Mouse (Mus musculus): Measurements from ENCODE around the gene Slc25a48. TPM values are rescaled to one million over a fixed set of nuclear protein-coding genes. Genes with fewer than 3 reads are reported as not detected.

Gene Slc25a48
- total RNA-seq, 2 experiments from 2014 or later = not detected

DNA sequence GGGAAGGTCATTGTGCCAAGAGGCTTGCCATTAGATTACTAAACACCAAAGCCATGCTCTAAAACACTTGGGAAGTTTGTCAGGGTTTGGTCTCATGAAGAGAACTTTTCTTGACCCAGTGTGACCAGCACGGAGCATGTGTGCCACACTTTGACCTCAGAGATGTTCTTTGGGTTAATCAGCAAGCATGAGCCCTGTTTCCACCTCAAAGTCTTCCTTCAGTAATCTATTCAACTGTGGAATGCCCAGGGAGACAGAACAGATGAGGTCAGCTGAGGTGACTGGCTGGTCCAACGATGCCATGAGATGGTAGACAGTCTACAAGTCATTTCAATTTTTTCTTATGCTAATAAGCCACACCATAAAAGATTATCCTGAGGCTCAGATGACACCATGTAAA lies 71.6 kb downstream of the Slc25a48 start:
- DNase-seq = no peak

DNA sequence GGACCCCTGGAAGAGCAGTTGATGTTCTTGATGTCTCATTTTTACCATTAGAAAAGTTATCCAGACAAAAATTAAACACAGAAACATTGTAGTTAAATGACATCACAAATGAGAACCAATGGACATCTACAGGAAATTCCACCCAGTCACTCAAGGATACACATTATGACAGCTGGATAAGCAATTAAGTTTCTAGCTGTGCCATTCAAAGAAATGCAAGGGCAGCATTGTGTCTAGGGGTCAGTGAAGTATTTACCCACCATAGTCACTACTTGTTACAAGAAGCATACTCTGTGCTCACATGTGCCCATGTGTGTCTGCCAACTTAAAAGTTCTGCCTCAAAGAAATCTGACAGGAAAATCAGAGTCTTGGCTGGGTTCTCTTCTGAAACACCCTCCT lies 75.4 kb downstream of the Slc25a48 start:
- no peak for DNase-seq

DNA sequence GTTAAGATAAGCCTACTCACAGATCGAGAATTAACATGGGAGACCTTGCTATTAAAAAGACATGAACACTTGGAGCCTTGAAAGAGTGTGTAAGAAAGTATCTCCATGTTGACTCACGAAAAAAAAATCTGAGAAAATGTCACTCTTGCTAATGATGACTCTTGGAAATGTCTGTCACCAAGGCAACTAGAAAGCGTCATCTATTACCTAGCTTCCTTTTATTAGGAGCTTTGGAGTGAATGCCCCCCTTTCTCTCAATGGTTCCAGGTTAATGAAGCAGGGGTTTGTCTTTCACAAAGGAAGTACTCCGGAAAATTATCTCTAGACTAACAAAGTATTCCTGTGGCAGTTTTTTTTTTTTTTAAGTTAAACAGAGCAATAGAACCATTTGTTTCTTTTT lies 78.2 kb downstream of the Slc25a48 start:
- no peak for DNase-seq

DNA sequence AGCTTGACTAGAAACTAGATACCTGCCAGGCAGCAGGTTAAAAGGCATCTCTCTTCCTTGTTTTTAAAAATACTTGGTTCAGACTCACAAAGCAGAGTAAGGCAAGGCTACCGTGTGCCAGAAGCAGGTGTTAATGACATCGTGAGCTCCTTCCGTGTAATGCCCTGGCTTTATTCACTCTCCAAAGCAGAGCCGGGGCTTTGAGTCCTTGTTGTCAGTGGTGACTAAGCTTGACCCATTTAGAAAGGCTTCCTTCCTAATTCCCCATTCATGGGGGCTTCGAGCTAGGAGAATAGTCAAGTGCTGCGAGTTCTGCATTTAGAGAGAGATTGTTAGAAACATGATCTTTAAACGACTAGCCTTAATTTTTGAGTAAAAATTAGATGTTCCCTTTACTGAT lies 78.7 kb downstream of the Slc25a48 start:
- no peak for DNase-seq

DNA sequence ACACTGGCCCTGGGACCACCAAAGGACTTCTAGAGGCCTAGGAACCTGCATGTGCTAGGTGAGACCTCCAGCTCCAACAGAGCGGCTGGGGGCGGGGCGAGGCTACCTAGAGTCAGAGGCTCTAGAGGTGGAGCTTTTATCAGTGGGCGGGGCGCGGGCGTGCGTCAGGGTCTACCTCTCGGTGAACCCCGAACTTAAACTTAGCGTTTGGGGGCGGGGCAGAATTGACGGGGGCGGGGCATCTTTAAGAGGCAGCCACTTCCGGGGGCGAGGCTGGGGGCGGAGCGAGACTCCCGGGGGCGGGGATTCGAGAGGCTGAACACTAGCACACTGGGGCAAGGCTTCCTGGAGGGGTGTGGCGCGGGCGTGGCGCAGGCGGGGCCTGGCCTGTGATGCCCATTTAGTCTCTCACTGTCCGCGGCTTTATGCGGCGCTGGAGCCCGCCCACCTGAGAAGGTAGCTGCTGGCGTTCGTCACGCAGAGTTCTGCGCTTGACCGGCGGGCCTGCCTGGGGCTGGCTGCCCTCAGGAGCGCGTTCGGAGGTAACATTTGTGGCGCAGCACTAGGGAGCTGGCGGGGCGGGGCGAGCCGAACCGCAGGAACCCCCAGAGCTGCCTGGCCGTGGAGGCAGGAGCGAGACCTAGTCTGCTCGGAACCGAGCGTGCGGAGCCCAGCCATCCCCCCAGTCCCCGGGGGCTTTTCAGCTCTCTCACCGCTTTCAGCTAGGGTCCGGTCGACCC lies 84.1 kb downstream of the Slc25a48 start, which contains the start of gene Fbxl21:
Fbxl21 (plus strand) TSS at position 392 of the 740 bp plus-strand sequence.
- DNase-seq = peak; percentile 90

DNA sequence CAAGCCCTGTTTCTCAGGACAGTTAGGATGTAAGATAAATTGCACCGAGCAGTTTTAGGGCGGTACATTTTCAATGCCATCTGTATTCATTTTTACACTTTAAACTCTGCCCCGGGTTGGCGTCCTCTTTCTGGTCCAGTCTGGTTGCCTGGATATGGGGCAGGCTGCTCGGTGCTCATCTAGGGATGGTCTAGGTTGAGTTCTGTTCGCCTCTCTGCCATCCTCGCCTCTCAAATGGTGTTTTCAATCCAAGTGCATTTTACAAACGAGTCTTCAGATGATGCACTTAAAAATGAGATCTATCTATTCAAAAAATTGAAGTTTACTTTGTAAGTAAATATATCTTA lies 84.6 kb downstream of the Slc25a48 start:
- no peak for DNase-seq

Other genes starting within 250 kb of the Slc25a48 start
- not detected for gene Neurog1, start 186.2 kb upstream of the Slc25a48 start, total RNA-seq (2021)
- 10 to 100 TPM; 18.8 to 34.8 TPM for gene Cxcl14, start 141.8 kb upstream of the Slc25a48 start, total RNA-seq (2021)
- not detected for gene Gm3045, start 11.8 kb upstream of the Slc25a48 start, total RNA-seq (2021)
- gene Il9, start 43.9 kb downstream of the Slc25a48 start, total RNA-seq (2021) = not detected
- under 1 TPM in 1 of 2 experiments, not detected in 1; 0.51 TPM for gene Fbxl21, start 84.1 kb downstream of the Slc25a48 start, total RNA-seq (2021)
- not detected for gene Lect2, start 110.1 kb downstream of the Slc25a48 start, total RNA-seq (2021)
- gene Tgfbi, start 171.2 kb downstream of the Slc25a48 start, total RNA-seq (2021) = 10 to 100 TPM; 19.2 to 20.5 TPM

All from gastrocnemius, postnatal 25 days (tissue).